Mouse (Mus musculus) gastrocnemius, postnatal 25 days (tissue): ENCODE measurements around the gene Hcar2. TPM values are rescaled to one million over a fixed set of nuclear protein-coding genes. Genes with fewer than 3 reads are reported as not detected.

Experiments
- DNase-seq: peaks from one replicate; pipeline ENCODE4 v3.0.0; 2022
- long read RNA-seq, 2 experiments: library from polyadenylated mRNA; stranded (forward); transcript quantifications; one replicate each; pipeline ENCODE4 v2.0.0; 2021
- total RNA-seq, 2 experiments: library from RNA; stranded (reverse); gene quantifications; 1 replicate in 1 of 2; 2 replicates in 1 of 2; pipeline ENCODE4 v1.2.3; 2021

Gene Hcar2
- total RNA-seq = under 1 TPM in 1 of 2 experiments, not detected in 1; 0.75 TPM
- long read RNA-seq, experiment 1 = 0 reads
- long read RNA-seq, experiment 2 = 0 reads

- DNase-seq = no peak
Observed at GRCm38 (mm10) chr5:123865365-123865764, at the start of gene Hcar2. TSS of gene Hcar2 (minus strand) at chr5:123865499.

GRCm38 (mm10) chr5:123914852-123915251, 49.6 kb upstream of the Hcar2 start:
- no peak for DNase-seq

- no peak for DNase-seq
Observed at GRCm38 (mm10) chr5:123907631-123907977, 42.3 kb upstream of the Hcar2 start.

GRCm38 (mm10) chr5:123906976-123907630, 41.8 kb upstream of the Hcar2 start, which contains the start of gene Denr:
TSS of gene Denr (plus strand) at chr5:123907175.
- peak; percentile 99 for DNase-seq

GRCm38 (mm10) chr5:123906146-123906975, 41.1 kb upstream of the Hcar2 start:
- DNase-seq = no peak

GRCm38 (mm10) chr5:123904059-123904672, 38.9 kb upstream of the Hcar2 start:
- no peak for DNase-seq

GRCm38 (mm10) chr5:123897352-123897751, 32.1 kb upstream of the Hcar2 start:
- DNase-seq = no peak

GRCm38 (mm10) chr5:123896395-123896794, 31.1 kb upstream of the Hcar2 start:
- DNase-seq = no peak

GRCm38 (mm10) chr5:123893520-123893919, 28.2 kb upstream of the Hcar2 start:
- DNase-seq = no peak

- DNase-seq = no peak
Observed at GRCm38 (mm10) chr5:123891669-123892068, 26.4 kb upstream of the Hcar2 start.

- no peak for DNase-seq
Observed at GRCm38 (mm10) chr5:123890987-123891386, 25.7 kb upstream of the Hcar2 start.

GRCm38 (mm10) chr5:123890312-123890711, 25.0 kb upstream of the Hcar2 start:
- DNase-seq = no peak

- DNase-seq = no peak
Observed at GRCm38 (mm10) chr5:123886365-123886764, 21.1 kb upstream of the Hcar2 start.

GRCm38 (mm10) chr5:123884332-123884731, 19.0 kb upstream of the Hcar2 start:
- no peak for DNase-seq

GRCm38 (mm10) chr5:123883891-123884290, 18.6 kb upstream of the Hcar2 start:
- no peak for DNase-seq

GRCm38 (mm10) chr5:123880778-123881177, 15.5 kb upstream of the Hcar2 start:
- DNase-seq = no peak

- DNase-seq = peak; percentile 22
Observed at GRCm38 (mm10) chr5:123879928-123880327, 14.6 kb upstream of the Hcar2 start, which contains the start of gene Hcar1. TSS of gene Hcar1 (minus strand) at chr5:123880020.

GRCm38 (mm10) chr5:123878056-123878455, 12.8 kb upstream of the Hcar2 start:
- no peak for DNase-seq

GRCm38 (mm10) chr5:123874177-123874576, 8.9 kb upstream of the Hcar2 start:
- no peak for DNase-seq

GRCm38 (mm10) chr5:123869615-123870014, 4.3 kb upstream of the Hcar2 start:
- DNase-seq = no peak

GRCm38 (mm10) chr5:123866457-123866856, 1.2 kb upstream of the Hcar2 start:
- DNase-seq = no peak

GRCm38 (mm10) chr5:123863934-123864333, 1.4 kb downstream of the Hcar2 start:
- DNase-seq = no peak
